Mouse (Mus musculus): ENCODE results near the gene Tmem177. TPM values are rescaled to one million over a fixed set of nuclear protein-coding genes. Genes with fewer than 3 reads are reported as not detected.
A peak's percentile ranks its signal among the peaks of the same experiment; 100 is the strongest.

Gene Tmem177
- total and polyA plus RNA-seq, 2 experiments from 2014 or later, result 3.5 to 5.7 TPM

DNA sequence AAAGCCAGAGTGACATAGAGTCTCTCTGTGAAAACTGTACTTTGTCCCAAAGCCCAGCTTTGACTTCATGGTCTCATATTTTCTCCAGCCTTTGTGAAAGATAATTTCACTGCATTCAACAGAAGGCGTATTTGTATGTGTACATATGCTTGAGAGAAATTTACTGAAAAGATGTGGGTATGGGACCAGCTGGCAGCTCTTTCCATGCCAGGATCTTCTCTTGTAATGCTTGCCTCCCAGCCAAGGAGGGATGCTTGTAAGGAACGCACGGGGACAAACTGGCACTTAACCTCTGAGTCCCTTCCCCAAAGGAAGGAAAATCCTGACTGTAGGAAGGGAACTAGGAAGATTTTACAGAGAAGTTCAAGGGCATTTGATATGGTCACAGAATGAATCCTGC is 28.7 kb downstream of the Tmem177 start:
- ATAC-seq (ENCODE audit: low FRiP score), result no peak
- no peak for TF ChIP-seq CTCF (IDR thresholded peaks at IDR 0.05)
- no peak overlapping the region for H3K4me3 ChIP-seq (ENCODE audit: low read depth, low read length)
- H3K36me3 ChIP-seq (ENCODE audit: insufficient read depth, low read length), result no peaks in the 10 kb centered on the region
- no peaks in the 10 kb centered on the region for H3K9me3 ChIP-seq (ENCODE audit: low read length)
- no peaks in the 10 kb centered on the region for H3K4me1 ChIP-seq (ENCODE audit: insufficient read depth, low read length)
- peak; percentile 45 for DNase-seq (ENCODE audit: low spot score)
- H3K27ac ChIP-seq (ENCODE audit: low read depth, low read length), result no peak overlapping the region
- WGBS, result 85% methylated on average over 3 of the region's 3 CpGs
- H3K4me2 ChIP-seq (ENCODE audit: low read depth, low read length, poor library complexity, severe bottlenecking), result no peak overlapping the region
- no peaks in the 10 kb centered on the region for H3K27me3 ChIP-seq (ENCODE audit: insufficient read depth, low read length)
- no peak overlapping the region for H3K9ac ChIP-seq (replicated peaks; ENCODE audit: low read length, poor library complexity, severe bottlenecking)

DNA sequence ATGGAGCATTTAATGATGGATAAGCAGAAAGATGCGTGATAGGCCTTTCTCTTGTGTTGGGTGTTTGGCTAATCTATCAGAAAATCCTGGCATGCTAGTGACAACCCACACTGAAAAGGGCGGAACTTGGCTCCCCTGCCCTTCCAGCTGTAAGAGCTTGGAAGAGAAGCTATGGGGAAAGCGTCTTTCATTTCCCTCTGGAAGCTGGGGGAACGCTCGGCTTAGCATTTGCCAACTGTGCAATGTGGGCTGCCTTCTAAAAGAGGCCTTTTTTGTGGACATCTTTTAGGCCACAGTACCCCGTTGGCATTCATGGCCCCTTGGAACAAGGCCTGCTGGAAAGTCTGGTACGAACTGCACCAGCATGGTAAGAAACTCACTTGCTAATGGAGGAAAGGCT is 34.1 kb downstream of the Tmem177 start:
- H3K36me3 ChIP-seq (ENCODE audit: insufficient read depth, low read length), result no peaks in the 10 kb centered on the region
- TF ChIP-seq CTCF (IDR thresholded peaks at IDR 0.05), result no peak
- no peaks in the 10 kb centered on the region for H3K27me3 ChIP-seq (ENCODE audit: insufficient read depth, low read length)
- no peak overlapping the region for H3K9ac ChIP-seq (replicated peaks; ENCODE audit: low read length, poor library complexity, severe bottlenecking)
- ATAC-seq (ENCODE audit: low FRiP score), result peak; percentile 75
- no peaks in the 10 kb centered on the region for H3K4me1 ChIP-seq (ENCODE audit: insufficient read depth, low read length)
- no peaks in the 10 kb centered on the region for H3K9me3 ChIP-seq (ENCODE audit: low read length)
- H3K4me3 ChIP-seq (ENCODE audit: low read depth, low read length), result no peak overlapping the region
- peak; percentile 89 for DNase-seq (ENCODE audit: low spot score)
- 0 out of 2 replicates have a peak overlapping the region, but pooled peaks have one; percentile 32 for H3K27ac ChIP-seq (ENCODE audit: low read depth, low read length)
- H3K4me2 ChIP-seq (ENCODE audit: low read depth, low read length, poor library complexity, severe bottlenecking), result no peak overlapping the region
- 68% methylated on average over 7 of the region's 7 CpGs for WGBS

GRCm38 (mm10) chr1:119877469-119877868 is 35.5 kb downstream of the Tmem177 start:
- H3K27ac ChIP-seq (ENCODE audit: low read depth, low read length), result no peak overlapping the region
- ATAC-seq (ENCODE audit: low FRiP score) (no peak), DNase-seq (ENCODE audit: low spot score) (no peak)
- H3K4me1 ChIP-seq (ENCODE audit: insufficient read depth, low read length), result no peaks in the 10 kb centered on the region
- 90% methylated on average over 4 of the region's 4 CpGs for WGBS
- H3K9me3 ChIP-seq (ENCODE audit: low read length), result no peaks in the 10 kb centered on the region
- H3K4me2 ChIP-seq (ENCODE audit: low read depth, low read length, poor library complexity, severe bottlenecking), result no peak overlapping the region
- H3K27me3 ChIP-seq (ENCODE audit: insufficient read depth, low read length), result no peaks in the 10 kb centered on the region
- no peak overlapping the region for H3K4me3 ChIP-seq (ENCODE audit: low read depth, low read length)
- H3K9ac ChIP-seq (replicated peaks; ENCODE audit: low read length, poor library complexity, severe bottlenecking), result no peak overlapping the region
- no peaks in the 10 kb centered on the region for H3K36me3 ChIP-seq (ENCODE audit: insufficient read depth, low read length)
- no peak for TF ChIP-seq CTCF (IDR thresholded peaks at IDR 0.05)

DNA sequence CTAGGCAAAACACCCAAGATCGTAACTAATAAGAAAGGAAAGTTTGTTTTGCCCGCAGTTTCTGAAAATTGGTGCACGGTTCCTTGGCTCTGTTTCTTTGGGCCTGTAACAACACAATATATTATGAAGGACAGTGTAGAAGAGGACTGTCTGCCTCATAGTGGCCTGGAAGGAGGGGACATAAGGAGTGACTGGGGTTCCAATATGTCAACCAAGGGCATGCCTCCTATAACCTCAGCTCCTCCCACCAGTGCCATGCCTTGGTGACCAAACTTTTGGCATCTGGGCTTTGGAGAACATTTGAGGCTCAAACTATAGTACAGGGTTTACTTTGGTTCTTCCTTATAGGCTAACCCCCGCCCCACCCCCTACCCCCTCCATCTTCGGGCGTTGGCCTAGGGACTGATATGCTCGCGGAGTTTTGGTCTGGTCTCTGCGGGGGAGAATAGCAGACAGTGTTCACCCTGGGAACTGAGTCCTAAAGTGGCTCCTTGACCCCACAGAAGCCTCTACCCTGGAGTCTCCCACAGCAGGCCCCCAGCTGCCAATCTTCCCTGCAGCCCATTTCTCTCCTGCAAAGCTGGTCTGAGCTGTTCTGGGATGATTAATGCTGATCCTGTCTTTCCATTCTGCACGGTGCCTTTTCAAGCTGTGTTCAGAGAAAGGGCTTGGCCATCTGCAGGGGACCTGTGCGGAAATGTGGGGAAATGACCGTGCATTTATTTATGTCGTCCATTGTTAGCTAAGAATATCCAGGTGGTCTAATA is 44.4 kb downstream of the Tmem177 start:
- Histone ChIP-seq H3K27ac (ENCODE audit: low read depth, low read length) (no peak overlapping the region), H3K4me1 (ENCODE audit: insufficient read depth, low read length) (0 out of 2 replicates have a peak, but pooled peaks cover 2% of the 10 kb centered on the region), H3K4me2 (ENCODE audit: low read depth, low read length, poor library complexity, severe bottlenecking) (no peak overlapping the region), H3K9me3 (ENCODE audit: low read length) (no peaks in the 10 kb centered on the region), H3K27me3 (ENCODE audit: insufficient read depth, low read length) (no peaks in the 10 kb centered on the region), H3K4me3 (ENCODE audit: low read depth, low read length) (no peak overlapping the region), H3K36me3 (ENCODE audit: insufficient read depth, low read length) (no peaks in the 10 kb centered on the region), H3K9ac (replicated peaks; ENCODE audit: low read length, poor library complexity, severe bottlenecking) (no peak overlapping the region)
- ATAC-seq (ENCODE audit: low FRiP score), result no peak
- WGBS, result 40% methylated on average over 13 of the region's 13 CpGs
- TF ChIP-seq CTCF (IDR thresholded peaks at IDR 0.05), result no peak
- no peak for DNase-seq (ENCODE audit: low spot score)

DNA sequence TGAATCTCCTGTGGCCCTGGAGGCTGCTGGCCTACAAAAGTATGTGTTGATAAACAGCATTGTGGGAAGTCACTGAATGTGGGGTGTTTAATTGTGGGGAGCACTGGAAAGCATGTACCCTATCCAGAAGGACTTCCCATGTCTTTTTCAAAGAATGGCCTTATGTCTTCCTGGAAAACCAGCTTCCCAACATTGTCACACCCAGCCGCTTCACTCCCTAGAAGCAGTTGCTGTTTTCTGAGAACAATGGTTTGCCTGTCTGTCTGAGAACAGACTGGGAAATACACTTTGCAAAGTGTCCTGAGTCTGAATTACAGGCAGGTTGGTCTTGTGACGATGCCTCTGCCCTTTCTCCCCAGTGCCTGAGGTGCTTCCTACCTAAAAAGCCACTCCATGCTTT is 45.7 kb downstream of the Tmem177 start:
- H3K4me1 ChIP-seq (ENCODE audit: insufficient read depth, low read length), result 0 out of 2 replicates have a peak, but pooled peaks cover 2% of the 10 kb centered on the region
- H3K27me3 ChIP-seq (ENCODE audit: insufficient read depth, low read length), result no peaks in the 10 kb centered on the region
- ATAC-seq (ENCODE audit: low FRiP score), result no peak
- no peak for TF ChIP-seq CTCF (IDR thresholded peaks at IDR 0.05)
- H3K9me3 ChIP-seq (ENCODE audit: low read length), result no peaks in the 10 kb centered on the region
- no peak overlapping the region for H3K4me2 ChIP-seq (ENCODE audit: low read depth, low read length, poor library complexity, severe bottlenecking)
- no peak for DNase-seq (ENCODE audit: low spot score)
- 56% methylated on average over 2 of the region's 2 CpGs for WGBS
- H3K27ac ChIP-seq (ENCODE audit: low read depth, low read length), result no peak overlapping the region
- H3K4me3 ChIP-seq (ENCODE audit: low read depth, low read length), result no peak overlapping the region
- H3K9ac ChIP-seq (replicated peaks; ENCODE audit: low read length, poor library complexity, severe bottlenecking), result no peak overlapping the region
- no peaks in the 10 kb centered on the region for H3K36me3 ChIP-seq (ENCODE audit: insufficient read depth, low read length)

GRCm38 (mm10) chr1:119865311-119865710 is 47.7 kb downstream of the Tmem177 start:
- Histone ChIP-seq H3K9ac (replicated peaks; ENCODE audit: low read length, poor library complexity, severe bottlenecking) (no peak overlapping the region), H3K27ac (ENCODE audit: low read depth, low read length) (no peak overlapping the region), H3K4me2 (ENCODE audit: low read depth, low read length, poor library complexity, severe bottlenecking) (no peak overlapping the region), H3K4me3 (ENCODE audit: low read depth, low read length) (no peak overlapping the region), H3K4me1 (ENCODE audit: insufficient read depth, low read length) (0 out of 2 replicates have a peak, but pooled peaks cover 2% of the 10 kb centered on the region), H3K27me3 (ENCODE audit: insufficient read depth, low read length) (no peaks in the 10 kb centered on the region), H3K36me3 (ENCODE audit: insufficient read depth, low read length) (no peaks in the 10 kb centered on the region), H3K9me3 (ENCODE audit: low read length) (no peaks in the 10 kb centered on the region)
- ATAC-seq (ENCODE audit: low FRiP score) (no peak), DNase-seq (ENCODE audit: low spot score) (no peak)
- 79% methylated on average over 6 of the region's 6 CpGs for WGBS
- TF ChIP-seq CTCF (IDR thresholded peaks at IDR 0.05), result no peak
